Mouse (Mus musculus) C2C12 (cell line): ENCODE measurements at regions not wholly inside any gene's neighbourhood (a gene's known extent, or its start where the extent isn't known, plus 50 kb on each side); places are given as distances from the start of the nearest gene placed in this dataset.

Source experiments
- CEBPB ChIP-seq: IDR thresholded peaks from one replicate; pipeline ENCODE4 v1.6.1; 2011; ENCODE audit warnings: low read depth, mild to moderate bottlenecking, control low read depth, moderate library complexity
- CTCF ChIP-seq: IDR thresholded peaks from one replicate; pipeline ENCODE4 v1.5.1; 2011; ENCODE audit not compliant: control insufficient read depth, insufficient read depth, insufficient read length
- MAX ChIP-seq: IDR thresholded peaks from one replicate; pipeline ENCODE4 v1.6.1; 2011; ENCODE audit warnings: mild to moderate bottlenecking, control low read depth
- MYOG ChIP-seq: IDR thresholded peaks from one replicate; pipeline ENCODE4 v1.6.1; 2011; ENCODE audit not compliant: control insufficient read depth, insufficient read length; ENCODE audit errors: extremely low read depth
- USF1 ChIP-seq: IDR thresholded peaks from one replicate; pipeline ENCODE4 v1.6.1; 2011; ENCODE audit warnings: low read depth, mild to moderate bottlenecking, control low read depth, moderate library complexity

- TF ChIP-seq CTCF = no peak
- TF ChIP-seq MYOG = no peak
- TF ChIP-seq USF1 = no peak
- no peak for TF ChIP-seq MAX
- no peak for TF ChIP-seq CEBPB
Measured at GRCm38 (mm10) chr13:99695874-99696558, 179.7 kb upstream of the Map1b start.
